Mouse (Mus musculus) heart, adult 8-10 months (tissue): ENCODE results near the gene Vapa. TPM values are rescaled to one million over a fixed set of nuclear protein-coding genes. Genes with fewer than 3 reads are reported as not detected.

Experiments
- DNase-seq: peaks from one replicate; pipeline ENCODE4 v3.0.0; 2022; ENCODE audit warnings: low spot score
- total RNA-seq, 4 experiments: library from RNA; stranded (reverse); gene quantifications; 2 replicates each; pipeline ENCODE4 v1.2.4; 2022

The Vapa gene
- total RNA-seq, 4 experiments from 2014 or later, result 67.8 to 79.9 (median 75.9) TPM

- DNase-seq, result no peak
These were observed 12.2 kb upstream of the Vapa start for GRCm38 (mm10) chr17:65625563-65625962.

DNA sequence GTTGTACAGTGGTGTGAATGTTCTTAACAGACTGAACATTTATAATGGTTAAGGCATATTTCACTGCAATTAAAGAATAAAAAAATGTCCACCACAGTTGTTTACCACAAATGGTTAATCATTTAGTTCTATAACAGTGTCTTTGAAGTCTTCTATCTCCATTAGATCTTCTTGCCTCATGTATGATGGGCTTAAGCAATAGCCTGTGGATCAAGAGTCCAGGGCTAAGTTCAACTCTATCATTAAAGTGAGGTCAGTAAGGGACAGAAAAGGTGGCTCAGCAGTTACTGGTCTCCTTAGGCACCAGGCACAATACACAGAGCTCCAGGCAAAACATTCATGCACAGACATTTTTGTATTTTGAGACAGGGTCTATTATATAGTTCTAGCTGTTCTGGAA lies 9.8 kb upstream of the Vapa start:
- no peak for DNase-seq

- DNase-seq, result no peak
These were observed 5.1 kb upstream of the Vapa start for GRCm38 (mm10) chr17:65618431-65618830.

DNA sequence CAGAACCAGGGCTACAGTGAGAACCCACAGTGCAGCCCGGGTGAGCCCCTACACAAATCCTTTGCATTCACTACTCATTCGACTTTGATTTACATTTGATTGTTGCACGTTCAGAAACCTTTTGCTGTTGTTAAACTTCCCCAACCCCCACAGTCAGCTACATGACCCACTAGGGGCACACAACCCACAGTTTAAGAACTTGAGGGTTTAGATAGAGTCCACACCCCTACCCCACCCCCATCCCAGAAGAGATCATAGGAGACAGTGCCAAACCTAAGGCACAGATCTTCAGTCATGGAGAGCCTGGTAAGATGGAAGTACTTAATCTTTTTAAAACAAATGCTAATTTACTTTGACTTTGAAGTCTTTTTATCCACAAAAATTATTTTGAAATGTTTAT lies 2.3 kb upstream of the Vapa start:
- DNase-seq, result no peak

DNA sequence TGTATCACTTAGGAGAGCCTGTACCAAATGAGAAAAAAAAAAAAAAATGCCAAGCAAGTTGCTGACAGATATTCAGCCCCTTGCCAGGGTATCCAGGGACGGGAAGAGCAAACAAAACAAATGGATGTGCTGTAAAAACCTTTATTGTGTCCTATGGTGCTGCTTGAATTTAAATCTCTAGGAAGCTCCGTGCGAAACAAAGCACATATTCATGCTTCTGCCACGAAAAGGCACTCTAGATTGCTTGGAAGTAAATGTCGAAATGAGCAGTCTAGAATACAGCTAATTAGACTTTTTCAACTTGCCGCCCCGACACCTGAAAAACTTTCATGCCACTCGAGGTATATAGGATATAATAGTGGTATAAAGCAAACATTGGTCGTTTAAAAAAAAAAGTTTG lies 1.1 kb upstream of the Vapa start:
- no peak for DNase-seq

GRCm38 (mm10) chr17:65613142-65613462 lies 253 bp downstream of the Vapa start:
- no peak for DNase-seq

GRCm38 (mm10) chr17:65612391-65613141 lies 789 bp downstream of the Vapa start:
- DNase-seq, result peak; percentile 14

- DNase-seq, result no peak
These were observed 1.6 kb downstream of the Vapa start for GRCm38 (mm10) chr17:65611721-65612120.

DNA sequence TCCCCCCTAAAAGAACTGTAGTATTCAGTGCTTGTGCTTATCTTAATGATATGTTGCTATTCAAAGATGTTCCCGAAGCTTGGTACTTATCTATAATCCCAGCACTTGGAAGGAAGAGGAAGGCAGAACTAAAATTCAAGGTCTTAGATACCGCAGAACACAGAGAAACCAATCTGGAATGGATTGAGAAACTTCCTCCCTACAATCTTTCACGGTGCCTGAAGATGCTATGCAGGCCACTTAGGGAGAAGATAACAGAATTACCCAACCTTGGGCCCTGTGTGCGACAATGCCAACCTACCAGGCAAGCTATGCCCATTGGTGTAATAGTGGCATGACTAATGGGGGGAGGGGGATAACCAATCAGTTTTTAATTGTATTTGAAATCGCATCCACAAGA lies 4.6 kb downstream of the Vapa start:
- DNase-seq, result no peak

DNA sequence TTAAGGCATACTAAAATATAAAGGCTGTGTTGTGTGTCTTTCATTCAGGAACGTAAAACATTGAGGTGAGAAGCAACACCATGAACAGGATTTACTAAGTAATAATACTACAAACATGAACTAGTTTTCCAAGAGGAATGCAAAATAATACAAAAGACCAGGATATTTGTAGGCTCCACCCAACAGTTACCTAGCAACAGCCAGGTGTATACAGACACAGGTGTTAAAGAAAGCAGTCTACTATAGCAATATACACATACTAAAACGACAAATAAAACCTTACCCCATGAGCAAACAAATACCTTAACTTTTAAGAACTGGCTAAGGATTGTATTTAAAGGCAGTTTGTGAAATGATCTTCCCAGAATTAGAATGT lies 5.1 kb downstream of the Vapa start:
- DNase-seq, result no peak

GRCm38 (mm10) chr17:65607574-65608311 lies 5.6 kb downstream of the Vapa start:
- no peak for DNase-seq

DNA sequence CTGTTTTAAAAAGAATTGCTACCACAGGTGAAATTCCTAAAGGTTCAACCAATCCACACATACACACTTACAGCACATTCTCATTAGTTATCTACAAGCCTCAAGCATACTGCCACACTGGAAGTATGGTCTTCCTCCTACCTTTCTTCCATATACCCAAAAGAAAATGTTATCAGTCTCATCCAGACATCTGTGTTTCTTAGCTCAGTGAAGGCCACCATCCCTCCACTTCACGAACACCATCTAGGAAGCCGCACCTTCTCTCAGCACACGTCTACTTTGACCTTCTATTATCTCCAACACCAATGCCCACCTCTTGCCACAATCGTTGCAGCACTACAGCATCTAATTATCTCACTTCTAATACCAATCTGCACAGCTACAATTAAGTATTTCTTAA lies 7.3 kb downstream of the Vapa start:
- no peak for DNase-seq

GRCm38 (mm10) chr17:65604892-65605291 lies 8.5 kb downstream of the Vapa start:
- DNase-seq, result no peak

DNA sequence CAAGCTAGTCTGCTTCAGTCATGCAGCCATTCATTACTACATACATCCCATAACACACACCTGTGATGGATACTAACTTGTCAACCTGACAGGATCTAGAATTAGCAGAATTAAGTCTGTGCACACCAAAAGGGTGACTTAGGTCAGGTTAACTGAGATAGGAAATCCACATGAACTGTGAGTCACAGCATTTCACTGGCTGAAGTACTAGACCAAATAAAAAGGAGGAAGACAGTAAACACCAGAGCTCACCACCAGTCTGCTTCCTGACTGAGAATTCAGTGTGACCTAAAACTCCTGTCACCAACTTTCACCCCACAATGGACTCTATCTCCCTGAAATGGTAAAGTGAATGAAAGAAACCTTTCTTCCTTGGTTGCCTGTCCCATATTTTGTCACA lies 9.0 kb downstream of the Vapa start:
- no peak for DNase-seq

- no peak for DNase-seq
These were observed 15.4 kb downstream of the Vapa start for GRCm38 (mm10) chr17:65597857-65598486.

DNA sequence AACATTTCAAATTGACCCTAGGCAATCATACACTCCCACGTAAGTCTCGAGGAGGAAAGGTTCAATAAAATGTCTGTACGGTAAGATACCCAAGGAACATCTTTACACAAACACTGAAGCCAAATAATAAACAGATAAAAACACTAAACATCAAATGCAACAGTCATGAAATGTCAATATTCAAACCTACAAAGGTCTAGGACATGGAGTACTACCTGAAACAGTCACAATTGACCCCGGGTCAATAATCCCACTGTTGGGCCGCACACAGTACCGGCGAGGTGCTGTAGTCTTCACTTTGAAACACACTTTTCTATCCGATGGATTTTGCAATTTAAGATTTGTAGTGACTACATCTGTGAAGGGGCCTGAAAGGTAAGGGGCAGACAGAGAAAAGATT lies 18.7 kb downstream of the Vapa start:
- DNase-seq, result no peak

- no peak for DNase-seq
These were observed 26.5 kb downstream of the Vapa start for GRCm38 (mm10) chr17:65586892-65587291.

DNA sequence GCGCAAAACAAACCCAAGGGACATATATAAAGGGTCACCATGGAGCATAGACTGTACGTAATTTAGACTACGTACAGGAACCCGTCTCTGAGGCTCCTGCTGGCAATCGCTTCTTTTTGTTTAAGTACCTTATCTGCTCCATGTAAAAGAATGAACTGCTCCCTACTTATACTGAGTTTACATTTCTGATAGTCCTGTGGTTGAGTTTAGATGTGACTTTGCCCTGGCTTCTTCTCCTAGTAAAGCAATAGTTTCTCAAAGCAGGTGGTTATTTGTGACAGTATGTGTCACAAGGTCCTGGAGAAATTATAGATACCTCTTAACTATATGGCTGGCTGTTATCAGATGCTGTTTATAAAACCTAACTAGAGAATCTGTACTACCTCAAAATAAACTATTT lies 31.9 kb downstream of the Vapa start:
- no peak for DNase-seq

DNA sequence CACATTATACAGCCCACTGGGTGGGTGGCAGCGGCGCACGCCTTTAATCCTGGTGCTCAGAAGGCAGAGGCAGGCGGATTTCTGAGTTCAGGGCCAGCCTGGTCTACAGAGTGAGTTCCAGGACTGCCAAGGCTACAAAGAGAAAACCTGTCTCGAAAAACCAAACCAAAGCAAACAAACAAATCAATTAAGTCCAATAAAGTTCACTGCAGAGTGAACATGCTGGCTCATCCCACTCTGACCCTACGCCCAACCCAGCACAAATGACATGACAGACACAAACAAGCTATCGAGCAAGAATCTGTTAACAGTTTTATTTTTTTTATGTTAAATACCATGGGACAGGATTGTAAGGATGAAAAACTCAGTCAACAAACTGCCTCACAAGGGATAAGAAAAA lies 33.6 kb downstream of the Vapa start:
- no peak for DNase-seq

DNA sequence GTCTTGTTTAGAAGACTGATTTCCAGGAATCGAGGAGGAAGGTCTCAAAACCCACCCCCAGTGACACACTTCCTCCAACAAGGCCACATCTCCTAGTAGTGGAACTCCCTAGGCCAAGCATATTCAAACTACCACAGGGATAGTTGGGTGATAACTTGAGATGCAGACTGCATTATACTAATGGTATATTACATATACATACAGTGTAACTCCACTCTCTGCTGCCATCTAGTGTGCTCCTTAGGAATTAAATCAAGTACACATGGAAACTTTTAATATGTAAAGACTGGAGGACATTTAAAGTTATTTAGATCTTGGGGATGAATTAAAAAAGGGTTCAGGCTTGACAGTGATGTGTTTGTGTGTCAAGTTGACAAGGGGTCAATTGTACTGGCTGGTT lies 38.0 kb downstream of the Vapa start:
- DNase-seq, result no peak

DNA sequence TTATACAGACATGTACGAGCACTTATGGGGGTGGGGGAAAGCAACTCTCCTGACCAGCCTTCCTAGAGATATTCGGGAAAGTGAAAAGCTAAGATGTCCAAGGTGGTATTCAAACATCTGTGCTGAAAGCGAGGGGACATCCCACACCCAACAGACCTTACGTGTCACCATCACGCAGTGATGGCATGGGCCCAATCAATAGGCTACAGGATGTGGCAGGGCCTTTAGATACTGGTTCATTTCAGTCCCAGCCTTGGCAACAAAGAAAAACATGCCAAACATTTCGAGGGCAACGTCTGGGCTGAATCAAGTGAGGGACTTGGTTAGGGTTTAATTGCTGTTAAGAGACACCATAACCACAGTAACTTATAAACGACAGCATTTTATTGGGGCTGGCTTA lies 38.5 kb downstream of the Vapa start:
- no peak for DNase-seq

GRCm38 (mm10) chr17:65571866-65572265 lies 41.5 kb downstream of the Vapa start:
- peak; percentile 55 for DNase-seq

DNA sequence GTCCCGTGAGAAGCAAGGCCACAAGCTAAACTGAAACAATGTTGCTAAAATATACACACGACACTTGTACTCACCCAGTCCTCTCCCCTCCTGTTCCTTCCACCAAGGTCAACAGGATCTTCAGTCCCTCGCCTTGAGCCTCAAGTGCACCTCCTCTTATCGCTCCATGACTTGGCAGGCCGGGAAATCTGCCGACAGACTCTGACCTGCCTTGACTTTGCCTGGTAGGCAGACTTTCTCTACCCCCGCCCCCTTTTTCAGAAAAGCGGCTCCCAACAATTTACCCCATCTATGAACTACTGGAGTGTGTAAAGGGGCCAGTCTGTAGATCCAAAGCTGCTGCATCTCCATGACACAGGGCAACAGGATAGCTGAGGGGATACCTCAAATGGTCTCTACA lies 41.9 kb downstream of the Vapa start:
- DNase-seq, result no peak
